Mouse (Mus musculus) ES-E14 (cell line): ENCODE measurements around the gene Satb1.

Source experiments
- CHD2 ChIP-seq: IDR thresholded peaks from 2 replicates; pipeline ENCODE4 v1.6.1; 2014; ENCODE audit warnings: mild to moderate bottlenecking, low read depth, low read length, inconsistent platforms
- HCFC1 ChIP-seq: IDR thresholded peaks from 2 replicates; pipeline ENCODE4 v1.6.1; 2012; ENCODE audit warnings: low read length, inconsistent platforms, borderline replicate concordance; ENCODE audit not compliant: insufficient read depth
- MAFK ChIP-seq: IDR thresholded peaks from 2 replicates; pipeline ENCODE4 v1.6.1; 2014; ENCODE audit warnings: mild to moderate bottlenecking, low read depth, low read length, inconsistent platforms; ENCODE audit not compliant: insufficient read depth
- ZC3H11A ChIP-seq: IDR thresholded peaks from 2 replicates; pipeline ENCODE4 v1.6.1; 2012; ENCODE audit warnings: low read depth, mild to moderate bottlenecking, inconsistent platforms, low read length, borderline replicate concordance
- ZNF384 ChIP-seq: IDR thresholded peaks from 2 replicates; pipeline ENCODE4 v1.6.1; 2012; ENCODE audit warnings: low read depth, low read length, inconsistent platforms

DNA sequence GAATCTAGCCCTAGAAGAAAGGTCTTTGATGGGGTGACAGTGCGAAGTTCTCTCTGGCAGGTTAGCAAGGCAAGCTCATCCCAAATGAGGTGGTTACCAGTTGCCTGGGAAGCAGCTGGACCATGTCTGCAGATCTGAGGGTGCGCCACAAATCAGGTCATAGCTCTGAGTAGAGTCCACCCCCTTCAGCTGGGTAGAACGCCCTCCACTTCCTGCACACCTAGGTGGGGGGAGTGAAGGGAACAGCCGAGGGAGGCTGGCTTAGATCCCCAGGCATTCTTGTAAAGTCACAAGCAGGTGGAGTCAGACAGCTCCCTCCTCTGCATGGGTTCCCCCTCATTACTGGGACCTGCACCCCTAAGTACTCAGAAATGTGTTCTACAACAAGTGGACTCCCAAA, 6.6 kb downstream of the Satb1 start:
- no peak for TF ChIP-seq MAFK
- TF ChIP-seq ZC3H11A, result no peak
- no peak for TF ChIP-seq HCFC1
- no peak for TF ChIP-seq CHD2
- no peak for TF ChIP-seq ZNF384
